8 mouse cellular contexts compared by ENCODE assay signal in genomic region chr2:130696700-130697152, GRCm38 (mm10). TPM values are rescaled to one million over a fixed set of nuclear protein-coding genes. Genes with fewer than 3 reads are reported as not detected.
DNase-seq lines count a peak whose midpoint lies in the region; ATAC-seq lines count a peak whose summit lies in the region.

No protein-coding gene starts in this region.

- ATAC-seq in heart, embryonic 14.5 days (ENCODE audit: insufficient number of reproducible peaks, insufficient read depth, low FRiP score, low read depth): no peak
- peak; percentile 43; the same call in 1 of the 2 replicates for ATAC-seq in embryonic facial prominence, embryonic 14.5 days (ENCODE audit: low read depth)
- 0 out of 2 replicates have a peak, but pooled peaks have one; percentile 5 for ATAC-seq in midbrain, embryonic 11.5 days (ENCODE audit: low FRiP score)

- no peaks in the 10 kb centered on the region for H3K9me3 ChIP-seq in heart, embryonic 14.5 days (ENCODE audit: control insufficient read depth, low read length)
- H3K9me3 ChIP-seq in embryonic facial prominence, embryonic 14.5 days (ENCODE audit: control insufficient read depth, low read length): no peaks in the 10 kb centered on the region; the same call in 1 of the 2 replicates
- H3K9me3 ChIP-seq in midbrain, embryonic 11.5 days (ENCODE audit: control insufficient read depth, low read length): no peaks in the 10 kb centered on the region

- peak overlapping the region; percentile 67 for H3K9ac ChIP-seq in heart, embryonic 14.5 days (ENCODE audit: low read length)
- peak overlapping the region; percentile 67 for H3K9ac ChIP-seq in embryonic facial prominence, embryonic 14.5 days (ENCODE audit: low read depth, low read length)
- peak overlapping the region; percentile 44 for H3K9ac ChIP-seq in midbrain, embryonic 11.5 days (ENCODE audit: low read length)

- peaks cover 43% of the 10 kb centered on the region for H3K27me3 ChIP-seq in heart, embryonic 14.5 days (ENCODE audit: control insufficient read depth, insufficient read depth, low read length)
- peaks cover 33% of the 10 kb centered on the region for H3K27me3 ChIP-seq in embryonic facial prominence, embryonic 14.5 days (replicated peaks; ENCODE audit: control insufficient read depth, insufficient read depth, low read length)
- H3K27me3 ChIP-seq in midbrain, embryonic 11.5 days (ENCODE audit: control insufficient read depth, insufficient read depth, low read length): peaks cover 25% of the 10 kb centered on the region

- no peaks in the 10 kb centered on the region for H3K36me3 ChIP-seq in heart, embryonic 14.5 days (ENCODE audit: control insufficient read depth, insufficient read depth, low read length)
- no peaks in the 10 kb centered on the region for H3K36me3 ChIP-seq in embryonic facial prominence, embryonic 14.5 days (ENCODE audit: control insufficient read depth, insufficient read depth, low read length)
- H3K36me3 ChIP-seq in midbrain, embryonic 11.5 days (ENCODE audit: control insufficient read depth, insufficient read depth, low read length): no peaks in the 10 kb centered on the region

- 1% methylated on average over 31 of the region's 31 CpGs for WGBS in heart, embryonic 14.5 days
- 2% methylated on average over 21 of the region's 31 CpGs for WGBS in embryonic facial prominence, embryonic 14.5 days
- 2% methylated on average over 31 of the region's 31 CpGs for WGBS in midbrain, embryonic 11.5 days

- intact Hi-C loops in heart, postnatal 14 days (cut with DNase I): no loop called here

- H3K4me3 ChIP-seq in heart, embryonic 14.5 days (ENCODE audit: control insufficient read depth in 1 of 2, insufficient read depth in 1 of 2, low read depth in 1 of 2, low read length in 2 of 2): peak overlapping the region; percentile 49 to 62
- H3K4me3 ChIP-seq in embryonic facial prominence, embryonic 14.5 days (ENCODE audit: low read depth, low read length): peak overlapping the region; percentile 65
- H3K4me3 ChIP-seq in midbrain, embryonic 11.5 days (ENCODE audit: low read depth, low read length): peak overlapping the region; percentile 46

- no peak overlapping the region for H3K27ac ChIP-seq in heart, embryonic 14.5 days (replicated peaks in 1 of 2; ENCODE audit: control insufficient read depth in 1 of 2, insufficient read depth in 1 of 2, low read depth in 2 of 2, low read length in 2 of 2)
- no peak overlapping the region for H3K27ac ChIP-seq in embryonic facial prominence, embryonic 14.5 days (replicated peaks; ENCODE audit: low read depth, low read length)
- no peak overlapping the region for H3K27ac ChIP-seq in midbrain, embryonic 11.5 days (ENCODE audit: low read depth, low read length)

- DNase-seq in heart, postnatal 14 days: no peak
- DNase-seq in ES-CJ7 (ENCODE audit: low read depth, low spot score): peak; percentile 69
- peak; percentile 30 for DNase-seq in embryonic facial prominence, embryonic 14.5 days (ENCODE audit: low spot score)
- peak; percentile 33 for DNase-seq in kidney, postnatal 14 days
- peak; percentile 85 for DNase-seq in midbrain, embryonic 11.5 days (ENCODE audit: low spot score, missing footprints)
- DNase-seq in thymus, postnatal 36 days: peak; percentile 11 to 32
- no peak for DNase-seq in frontal cortex, adult 2 months (ENCODE audit: extremely low spot score in 1 of 2, low spot score in 1 of 2)

- H3K4me1 ChIP-seq in heart, embryonic 14.5 days (ENCODE audit: control insufficient read depth in 2 of 2, insufficient read depth in 2 of 2, low read length in 2 of 2): peaks cover 6 to 11% of the 10 kb centered on the region in 2 experiments; a peak in 3 of 4 replicates
- peaks cover 5% of the 10 kb centered on the region; the same call in 1 of the 2 replicates for H3K4me1 ChIP-seq in embryonic facial prominence, embryonic 14.5 days (ENCODE audit: control insufficient read depth, insufficient read depth, low read length)
- H3K4me1 ChIP-seq in midbrain, embryonic 11.5 days (ENCODE audit: control insufficient read depth, insufficient read depth, low read length): peaks cover 6% of the 10 kb centered on the region

- peak overlapping the region; percentile 100 for H3K4me2 ChIP-seq in heart, embryonic 14.5 days (ENCODE audit: low read length)
- peak overlapping the region; percentile 100 for H3K4me2 ChIP-seq in embryonic facial prominence, embryonic 14.5 days (ENCODE audit: low read depth, low read length)
- H3K4me2 ChIP-seq in midbrain, embryonic 11.5 days: peak overlapping the region; percentile 96

RNA-seq across cellular contexts. Expression of gene Slc4a11, which starts 0.6 kb away (rescaled TPM):
- polyA plus RNA-seq in heart, embryonic 14.5 days (2014; fragmentation: Nextera tagmentation; extraction: Ambion mirVana): 0.11 TPM in 2 replicates
- under 1 TPM; 0.19 to 0.32 TPM for total RNA-seq in heart, postnatal 14 days (2021)
- polyA plus RNA-seq in embryonic facial prominence, embryonic 14.5 days (2014; fragmentation: Nextera tagmentation; extraction: Ambion mirVana): 1.8 and 2.3 TPM in 2 replicates
- polyA plus RNA-seq in midbrain, embryonic 11.5 days (2014; fragmentation: Nextera tagmentation; extraction: Ambion mirVana): 0.40 and 0.42 TPM in 2 replicates
- 0.96 and 1.2 TPM in 2 replicates for polyA plus RNA-seq in frontal cortex, adult 2 months (2012; rRNA removed)

RNA-seq across cellular contexts. Expression of gene Itpa, which starts 29.3 kb away (rescaled TPM):
- polyA plus RNA-seq in heart, embryonic 14.5 days (2014; fragmentation: Nextera tagmentation; extraction: Ambion mirVana): 71.5 and 77.0 TPM in 2 replicates
- 10 to 100 TPM; 19.8 to 20.2 TPM for total RNA-seq in heart, postnatal 14 days (2021)
- polyA plus RNA-seq in embryonic facial prominence, embryonic 14.5 days (2014; fragmentation: Nextera tagmentation; extraction: Ambion mirVana): 90.4 and 98.7 TPM in 2 replicates
- polyA plus RNA-seq in midbrain, embryonic 11.5 days (2014; fragmentation: Nextera tagmentation; extraction: Ambion mirVana): 144 and 156 TPM in 2 replicates
- 53.3 and 58.1 TPM in 2 replicates for polyA plus RNA-seq in frontal cortex, adult 2 months (2012; rRNA removed)

RNA-seq across cellular contexts. Expression of gene Ddrgk1, which starts 32.3 kb away (rescaled TPM):
- polyA plus RNA-seq in heart, embryonic 14.5 days (2014; fragmentation: Nextera tagmentation; extraction: Ambion mirVana): 41.2 and 44.8 TPM in 2 replicates
- 10 to 100 TPM; 53.3 to 62.4 TPM for total RNA-seq in heart, postnatal 14 days (2021)
- polyA plus RNA-seq in embryonic facial prominence, embryonic 14.5 days (2014; fragmentation: Nextera tagmentation; extraction: Ambion mirVana): 55.9 and 63.8 TPM in 2 replicates
- 37.6 and 46.7 TPM in 2 replicates for polyA plus RNA-seq in midbrain, embryonic 11.5 days (2014; fragmentation: Nextera tagmentation; extraction: Ambion mirVana)
- polyA plus RNA-seq in frontal cortex, adult 2 months (2012; rRNA removed): 97.5 and 108 TPM in 2 replicates

RNA-seq across cellular contexts. Expression of gene Lzts3, which starts 54.1 kb away (rescaled TPM):
- polyA plus RNA-seq in heart, embryonic 14.5 days (2014; fragmentation: Nextera tagmentation; extraction: Ambion mirVana): 0.35 and 0.80 TPM in 2 replicates
- total RNA-seq in heart, postnatal 14 days (2021): 1 to 10 TPM; 3.3 to 4.6 TPM
- 1.6 and 1.8 TPM in 2 replicates for polyA plus RNA-seq in embryonic facial prominence, embryonic 14.5 days (2014; fragmentation: Nextera tagmentation; extraction: Ambion mirVana)
- polyA plus RNA-seq in midbrain, embryonic 11.5 days (2014; fragmentation: Nextera tagmentation; extraction: Ambion mirVana): 1.1 and 1.4 TPM in 2 replicates
- 114 and 133 TPM in 2 replicates for polyA plus RNA-seq in frontal cortex, adult 2 months (2012; rRNA removed)

Comparison
In these comparisons a context has a peak if more than half of its experiments do, and no peak if none do; other contexts are left out.
1. DNase-seq: peak in ES-CJ7 (single experiment), embryonic facial prominence, embryonic 14.5 days (single experiment), kidney, postnatal 14 days (single experiment), midbrain, embryonic 11.5 days (single experiment) and thymus, postnatal 36 days (2 of 2); none in heart, postnatal 14 days (0 of 2) and frontal cortex, adult 2 months (0 of 2).
2. Peak in every context shown above with its lines, with median percentiles within 50 percentile points of each other: H3K4me2 ChIP-seq, H3K4me3 ChIP-seq and H3K9ac ChIP-seq.